13 mouse cellular contexts compared by ENCODE assay signal in the genomic region with DNA sequence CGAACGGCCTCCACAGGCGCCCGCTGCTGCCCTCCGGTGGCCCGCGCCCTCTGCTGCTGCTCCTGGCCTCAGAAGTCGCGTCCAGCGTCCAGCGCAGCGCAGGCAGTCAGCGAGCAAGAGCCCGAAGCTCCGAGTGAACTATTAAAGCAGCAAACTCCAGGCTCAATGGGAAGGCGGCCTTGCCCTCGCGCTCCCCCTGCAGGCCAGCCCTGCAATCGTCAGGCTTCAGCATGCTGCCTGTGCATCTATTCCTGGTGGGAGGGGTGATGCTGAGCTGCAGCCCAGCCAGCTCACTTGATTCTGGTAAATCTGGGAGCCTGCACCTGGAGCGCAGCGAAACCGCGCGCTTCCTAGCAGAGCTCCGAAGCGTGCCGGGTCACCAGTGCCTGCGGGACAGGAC. TPM values are rescaled to one million over a fixed set of nuclear protein-coding genes. Genes with fewer than 3 reads are reported as not detected.
DNase-seq lines count a peak whose midpoint lies in the region; ATAC-seq and TF ChIP-seq lines count a peak whose summit lies in the region.
"Not testable (repeated sequence)": the region's sequence is repeated elsewhere in the genome, so short reads cannot be mapped to it uniquely, and the experiment has no call there.
"Had no signal": no experiment of that assay in that cellular context is flagged by ENCODE, and none has a peak within 500 bp of the region (broad histone marks: within the 10 kb centered on the region; RNA-seq: fewer than 3 reads in every experiment).

A gene (plus strand): TSS at position 231 of the 400 bp plus-strand sequence.

- WGBS in lung, postnatal 0 days: no CpG with 5 or more reads among the region's 28 CpGs

- H3K36me3 ChIP-seq in lung, postnatal 0 days (ENCODE audit: insufficient read depth, low read length): not testable (repeated sequence)

- H3K27me3 ChIP-seq in lung, postnatal 0 days (replicated peaks; ENCODE audit: insufficient read depth, low read length): not testable (repeated sequence)

- not testable (repeated sequence) for ATAC-seq in lung, postnatal 0 days

- H3K4me3 ChIP-seq in lung, postnatal 0 days (ENCODE audit: low read depth, low read length): not testable (repeated sequence)

- TF ChIP-seq EP300 in lung, postnatal 0 days (IDR thresholded peaks at IDR 0.05): not testable (repeated sequence)

- H3K27ac ChIP-seq in lung, postnatal 0 days (ENCODE audit: low read length): not testable (repeated sequence)

- H3K4me2 ChIP-seq in lung, postnatal 0 days (replicated peaks; ENCODE audit: low read depth, low read length): not testable (repeated sequence)

- not testable (repeated sequence) for H3K9ac ChIP-seq in lung, postnatal 0 days (replicated peaks; ENCODE audit: low read depth)

- peak; percentile 75 for DNase-seq in adrenal gland, postnatal 10 days
- peak; percentile 72 to 75 for DNase-seq in cerebellum, postnatal 36 days
- peak; percentile 20 to 52 for DNase-seq in gastrocnemius, postnatal 4 days (ENCODE audit: low spot score in 2 of 2)
- peak; percentile 71 to 76 for DNase-seq in kidney, adult 8-10 months
- DNase-seq in layer of hippocampus, postnatal 36 days: peak; percentile 48 to 65
- not testable (repeated sequence) for DNase-seq in lung, postnatal 0 days (ENCODE audit: low spot score)
- peak; percentile 47 for DNase-seq in right cerebral cortex, postnatal 4 days
- peak; percentile 74 for DNase-seq in thymus, postnatal 4 days

- H3K4me1 ChIP-seq in lung, postnatal 0 days (ENCODE audit: insufficient read depth, low read depth, low read length): not testable (repeated sequence)

- not testable (repeated sequence) for H3K9me3 ChIP-seq in lung, postnatal 0 days (ENCODE audit: low read length)

- peak; percentile 60 for TF ChIP-seq CTCF in lung, postnatal 0 days (IDR thresholded peaks at IDR 0.05)

RNA-seq across cellular contexts. Expression of the gene that starts here (rescaled TPM):
- not detected for total RNA-seq in adrenal gland, postnatal 10 days (2021)
- not detected for total RNA-seq in gastrocnemius, postnatal 4 days (2021)
- not detected for total RNA-seq in layer of hippocampus, postnatal 36 days (2021)
- not detected in 2 replicates for polyA plus RNA-seq in lung, postnatal 0 days (2015; fragmentation: Nextera tagmentation; extraction: Ambion mirVana)
- total RNA-seq: CH12.LX had no signal
- polyA plus RNA-seq: forebrain, embryonic 13.5 days; hindbrain, embryonic 11.5 days; limb, embryonic 11.5 days; neural tube, embryonic 11.5 days had no signal

Comparison
In these comparisons a context has a peak if more than half of its experiments do, and no peak if none do; other contexts are left out.
1. Peak in DNase-seq in adrenal gland, postnatal 10 days; RNA of the gene not detected or under 1 TPM.
2. Peak in DNase-seq in gastrocnemius, postnatal 4 days; RNA of the gene not detected or under 1 TPM.
3. Peak in DNase-seq in layer of hippocampus, postnatal 36 days; RNA of the gene not detected or under 1 TPM.